Mouse (Mus musculus): Measurements from ENCODE around the gene Tmbim1.

- TF ChIP-seq POLR2A (IDR thresholded peaks at IDR 0.05; ENCODE audit: low read depth, low read length), result no peak
- no peak for TF ChIP-seq TBP (conservative IDR thresholded peaks at IDR 0.05; ENCODE audit: low read depth, low read length)
- TF ChIP-seq CTCF (conservative IDR thresholded peaks at IDR 0.05 in 1 of 2, IDR thresholded peaks at IDR 0.05 in 1 of 2; ENCODE audit: low read depth in 2 of 2, low read length in 2 of 2), result no peak
- TF ChIP-seq CHD1 (IDR thresholded peaks at IDR 0.05; ENCODE audit: low read depth, low read length), result no peak
- TF ChIP-seq ZKSCAN1 (IDR thresholded peaks at IDR 0.05; ENCODE audit: borderline replicate concordance, low read depth, low read length), result no peak
- TF ChIP-seq MAZ (IDR thresholded peaks at IDR 0.05; ENCODE audit: low read depth, low read length), result no peak
- TF ChIP-seq RCOR1 (conservative IDR thresholded peaks at IDR 0.05; ENCODE audit: low read depth, low read length), result no peak
- no peak for TF ChIP-seq E2F4 (IDR thresholded peaks at IDR 0.05; ENCODE audit: insufficient replicate concordance, low read depth, low read length)
Observed at GRCm38 (mm10) chr1:74302229-74302628, 3.2 kb downstream of the Tmbim1 start.
